Mouse (Mus musculus): Measurements from ENCODE around the gene Oxsr1. TPM values are rescaled to one million over a fixed set of nuclear protein-coding genes. Genes with fewer than 3 reads are reported as not detected.
"Not testable (repeated sequence)": the region's sequence is repeated elsewhere in the genome, so short reads cannot be mapped to it uniquely, and the experiment has no call there.

Oxsr1 gene
- polyA plus RNA-seq (2014; fragmentation: Nextera tagmentation; extraction: Ambion mirVana), result 13.5 and 15.0 TPM in 2 replicates

- Histone ChIP-seq H3K27ac (replicated peaks; ENCODE audit: low read depth, low read length) (peak within 1 kb of the TSS; percentile 70), H3K4me3 (ENCODE audit: low read depth, low read length) (peak within 1 kb of the TSS; percentile 91), H3K27me3 (ENCODE audit: control insufficient read depth, insufficient read depth, low read length) (no peaks in the 10 kb centered on the region), H3K9me3 (ENCODE audit: control insufficient read depth, low read length) (no peaks in the 10 kb centered on the region), H3K36me3 (ENCODE audit: control insufficient read depth, insufficient read depth, low read length) (no peaks in the 10 kb centered on the region; the same call in 1 of the 2 replicates), H3K9ac (ENCODE audit: low read length) (peak within 1 kb of the TSS; percentile 68), H3K4me1 (ENCODE audit: control insufficient read depth, insufficient read depth, low read length) (0 out of 2 replicates have a peak, but pooled peaks cover 4% of the 10 kb centered on the region), H3K4me2 (ENCODE audit: low read depth, severe bottlenecking) (peak within 1 kb of the TSS; percentile 97)
- under 1% methylated on average over 76 of the region's 76 CpGs for WGBS
- ATAC-seq (ENCODE audit: insufficient number of reproducible peaks, low FRiP score, low TSS enrichment, low read depth) (peak; percentile 95), DNase-seq (ENCODE audit: low spot score) (peak; percentile 97)
These were observed at the start of gene Oxsr1 for GRCm38 (mm10) chr9:119322289-119323259. Gene Oxsr1 (minus strand): TSS chr9:119322427.

DNA sequence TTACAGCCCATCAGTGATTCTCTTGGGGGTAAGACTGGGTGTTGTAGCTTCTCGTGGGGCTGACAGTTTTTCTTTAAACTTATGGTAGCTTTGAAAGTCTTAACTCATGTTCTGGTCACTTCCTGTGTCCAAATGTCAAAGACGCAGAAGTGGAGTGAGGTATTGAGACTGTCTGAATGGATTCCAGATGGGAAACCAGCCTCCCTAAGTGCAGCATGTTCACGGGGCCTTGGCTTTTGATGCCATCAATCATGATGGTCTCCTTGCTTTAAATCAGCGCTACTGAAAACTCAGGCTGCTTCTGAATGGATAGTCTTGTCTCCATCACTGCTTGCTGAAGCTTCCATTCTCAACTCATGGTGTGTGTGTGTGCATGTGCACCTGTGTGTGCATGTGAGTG is 49.0 kb upstream of the Oxsr1 start:
- 25% methylated on average over 4 of the region's 4 CpGs for WGBS
- no peaks in the 10 kb centered on the region for H3K27me3 ChIP-seq (ENCODE audit: control insufficient read depth, insufficient read depth, low read length)
- no peak overlapping the region for H3K27ac ChIP-seq (replicated peaks; ENCODE audit: low read depth, low read length)
- H3K4me3 ChIP-seq (ENCODE audit: low read depth, low read length), result no peak overlapping the region
- H3K4me1 ChIP-seq (ENCODE audit: control insufficient read depth, insufficient read depth, low read length), result no peaks in the 10 kb centered on the region
- DNase-seq (ENCODE audit: low spot score) (no peak), ATAC-seq (ENCODE audit: insufficient number of reproducible peaks, low FRiP score, low TSS enrichment, low read depth) (no peak)
- no peaks in the 10 kb centered on the region for H3K36me3 ChIP-seq (ENCODE audit: control insufficient read depth, insufficient read depth, low read length)
- H3K9ac ChIP-seq (ENCODE audit: low read length), result no peak overlapping the region
- H3K9me3 ChIP-seq (ENCODE audit: control insufficient read depth, low read length), result no peaks in the 10 kb centered on the region
- no peak overlapping the region for H3K4me2 ChIP-seq (ENCODE audit: low read depth, severe bottlenecking)

GRCm38 (mm10) chr9:119370770-119371169 is 48.5 kb upstream of the Oxsr1 start:
- not testable (repeated sequence) for H3K36me3 ChIP-seq (ENCODE audit: control insufficient read depth, insufficient read depth, low read length); ATAC-seq (ENCODE audit: insufficient number of reproducible peaks, low FRiP score, low TSS enrichment, low read depth); H3K4me1 ChIP-seq (ENCODE audit: control insufficient read depth, insufficient read depth, low read length); H3K27ac ChIP-seq (replicated peaks; ENCODE audit: low read depth, low read length); H3K4me2 ChIP-seq (ENCODE audit: low read depth, severe bottlenecking); H3K9me3 ChIP-seq (ENCODE audit: control insufficient read depth, low read length); H3K4me3 ChIP-seq (ENCODE audit: low read depth, low read length); H3K27me3 ChIP-seq (ENCODE audit: control insufficient read depth, insufficient read depth, low read length); H3K9ac ChIP-seq (ENCODE audit: low read length); DNase-seq (ENCODE audit: low spot score)
- WGBS, result 74% methylated on average over 4 of the region's 4 CpGs

GRCm38 (mm10) chr9:119368367-119368766 is 46.1 kb upstream of the Oxsr1 start:
- Histone ChIP-seq H3K36me3 (ENCODE audit: control insufficient read depth, insufficient read depth, low read length) (no peaks in the 10 kb centered on the region), H3K27ac (replicated peaks; ENCODE audit: low read depth, low read length) (no peak overlapping the region), H3K4me3 (ENCODE audit: low read depth, low read length) (no peak overlapping the region), H3K4me2 (ENCODE audit: low read depth, severe bottlenecking) (no peak overlapping the region), H3K4me1 (ENCODE audit: control insufficient read depth, insufficient read depth, low read length) (no peaks in the 10 kb centered on the region), H3K9ac (ENCODE audit: low read length) (no peak overlapping the region), H3K9me3 (ENCODE audit: control insufficient read depth, low read length) (no peaks in the 10 kb centered on the region), H3K27me3 (ENCODE audit: control insufficient read depth, insufficient read depth, low read length) (no peaks in the 10 kb centered on the region)
- WGBS, result 95% methylated on average over 3 of the region's 3 CpGs
- ATAC-seq (ENCODE audit: insufficient number of reproducible peaks, low FRiP score, low TSS enrichment, low read depth) (no peak), DNase-seq (ENCODE audit: low spot score) (no peak)

DNA sequence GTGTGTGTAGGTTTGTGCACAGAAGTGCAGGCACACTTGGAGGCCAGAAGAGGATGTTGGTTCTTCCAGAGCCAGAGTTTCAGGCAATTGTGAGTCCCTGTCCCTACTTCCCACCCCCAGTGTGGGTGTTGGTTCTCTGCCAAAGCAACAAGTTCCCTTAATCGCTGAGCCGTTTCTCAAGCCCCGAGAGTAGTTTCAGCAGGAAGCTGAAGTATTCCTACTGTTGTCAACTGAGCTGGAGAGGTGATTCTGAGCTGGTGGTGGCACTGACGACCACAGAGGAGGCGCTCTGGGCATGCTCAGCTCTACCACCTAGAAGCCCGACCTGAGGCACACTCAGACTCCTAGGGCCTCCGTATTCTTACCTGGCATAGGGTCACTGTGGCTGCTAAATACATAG is 43.1 kb upstream of the Oxsr1 start, which contains the start of gene Slc22a14:
TSS of gene Slc22a14 (minus strand) at position 270 of the 400 bp plus-strand sequence.
- no peaks in the 10 kb centered on the region for H3K36me3 ChIP-seq (ENCODE audit: control insufficient read depth, insufficient read depth, low read length)
- no peak within 1 kb of the TSS for H3K27ac ChIP-seq (replicated peaks; ENCODE audit: low read depth, low read length)
- no peaks in the 10 kb centered on the region for H3K4me1 ChIP-seq (ENCODE audit: control insufficient read depth, insufficient read depth, low read length)
- ATAC-seq (ENCODE audit: insufficient number of reproducible peaks, low FRiP score, low TSS enrichment, low read depth), result no peak
- H3K27me3 ChIP-seq (ENCODE audit: control insufficient read depth, insufficient read depth, low read length), result no peaks in the 10 kb centered on the region
- H3K9ac ChIP-seq (ENCODE audit: low read length), result no peak within 1 kb of the TSS
- DNase-seq (ENCODE audit: low spot score), result no peak
- no peaks in the 10 kb centered on the region for H3K9me3 ChIP-seq (ENCODE audit: control insufficient read depth, low read length)
- 85% methylated on average over 7 of the region's 7 CpGs for WGBS
- no peak within 1 kb of the TSS for H3K4me3 ChIP-seq (ENCODE audit: low read depth, low read length)
- H3K4me2 ChIP-seq (ENCODE audit: low read depth, severe bottlenecking), result no peak within 1 kb of the TSS

- ATAC-seq (ENCODE audit: insufficient number of reproducible peaks, low FRiP score, low TSS enrichment, low read depth), result no peak
- Histone ChIP-seq H3K4me3 (ENCODE audit: low read depth, low read length) (no peak overlapping the region), H3K4me1 (ENCODE audit: control insufficient read depth, insufficient read depth, low read length) (no peaks in the 10 kb centered on the region), H3K4me2 (ENCODE audit: low read depth, severe bottlenecking) (no peak overlapping the region), H3K27me3 (ENCODE audit: control insufficient read depth, insufficient read depth, low read length) (no peaks in the 10 kb centered on the region), H3K9ac (ENCODE audit: low read length) (no peak overlapping the region), H3K36me3 (ENCODE audit: control insufficient read depth, insufficient read depth, low read length) (no peaks in the 10 kb centered on the region), H3K9me3 (ENCODE audit: control insufficient read depth, low read length) (no peaks in the 10 kb centered on the region), H3K27ac (replicated peaks; ENCODE audit: low read depth, low read length) (no peak overlapping the region)
- WGBS, result 90% methylated on average over 12 of the region's 12 CpGs
- DNase-seq (ENCODE audit: low spot score), result no peak
These were observed 41.0 kb upstream of the Oxsr1 start for GRCm38 (mm10) chr9:119363229-119363628.

GRCm38 (mm10) chr9:119361416-119361815 is 39.2 kb upstream of the Oxsr1 start:
- WGBS, result 91% methylated on average over 5 of the region's 5 CpGs
- Histone ChIP-seq H3K27me3 (ENCODE audit: control insufficient read depth, insufficient read depth, low read length) (no peaks in the 10 kb centered on the region), H3K9me3 (ENCODE audit: control insufficient read depth, low read length) (no peaks in the 10 kb centered on the region), H3K4me3 (ENCODE audit: low read depth, low read length) (no peak overlapping the region), H3K36me3 (ENCODE audit: control insufficient read depth, insufficient read depth, low read length) (no peaks in the 10 kb centered on the region), H3K4me1 (ENCODE audit: control insufficient read depth, insufficient read depth, low read length) (no peaks in the 10 kb centered on the region), H3K27ac (replicated peaks; ENCODE audit: low read depth, low read length) (no peak overlapping the region), H3K9ac (ENCODE audit: low read length) (no peak overlapping the region), H3K4me2 (ENCODE audit: low read depth, severe bottlenecking) (no peak overlapping the region)
- ATAC-seq (ENCODE audit: insufficient number of reproducible peaks, low FRiP score, low TSS enrichment, low read depth) (no peak), DNase-seq (ENCODE audit: low spot score) (no peak)

DNA sequence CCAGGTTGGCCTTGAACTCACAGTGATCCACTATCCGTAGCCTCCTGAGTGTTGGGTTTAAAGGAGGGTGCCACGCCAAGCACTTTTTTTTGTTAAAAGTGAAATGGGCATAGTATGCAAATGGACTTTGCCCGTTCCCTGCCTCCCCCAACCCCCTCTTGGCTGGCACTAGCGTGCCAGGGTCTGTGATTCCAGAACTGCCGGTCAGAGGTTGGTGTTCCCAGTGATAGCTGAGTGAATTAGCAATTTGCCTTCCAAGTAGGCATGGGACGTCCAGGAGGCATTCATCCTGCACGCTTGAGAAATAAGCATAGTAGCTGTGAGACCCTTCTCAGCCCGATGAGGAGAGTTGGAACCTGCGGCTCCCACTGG is 35.8 kb upstream of the Oxsr1 start:
- peak overlapping the region; percentile 80 for H3K9ac ChIP-seq (ENCODE audit: low read length)
- no peaks in the 10 kb centered on the region for H3K9me3 ChIP-seq (ENCODE audit: control insufficient read depth, low read length)
- peak overlapping the region; percentile 81 for H3K4me2 ChIP-seq (ENCODE audit: low read depth, severe bottlenecking)
- peak overlapping the region; percentile 70 for H3K4me3 ChIP-seq (ENCODE audit: low read depth, low read length)
- no peaks in the 10 kb centered on the region for H3K4me1 ChIP-seq (ENCODE audit: control insufficient read depth, insufficient read depth, low read length)
- H3K27me3 ChIP-seq (ENCODE audit: control insufficient read depth, insufficient read depth, low read length), result no peaks in the 10 kb centered on the region
- H3K36me3 ChIP-seq (ENCODE audit: control insufficient read depth, insufficient read depth, low read length), result no peaks in the 10 kb centered on the region
- DNase-seq (ENCODE audit: low spot score) (peak; percentile 30), ATAC-seq (ENCODE audit: insufficient number of reproducible peaks, low FRiP score, low TSS enrichment, low read depth) (no peak)
- 46% methylated on average over 9 of the region's 9 CpGs for WGBS
- no peak overlapping the region for H3K27ac ChIP-seq (replicated peaks; ENCODE audit: low read depth, low read length)
